Mouse (Mus musculus) urinary bladder, adult 18-20 months (tissue): ENCODE data around the gene Galntl6.

Experiments used
- DNase-seq, 2 experiments: peaks; one replicate each; pipeline ENCODE4 v3.0.0; 2022; ENCODE audit warnings: low spot score in 2 of 2, mixed read lengths in 2 of 2

Galntl6 gene

GRCm38 (mm10) chr8:58912196-58912839 lies at the start of gene Galntl6:
Galntl6 (minus strand) TSS chr8:58912640.
- DNase-seq: no peak

GRCm38 (mm10) chr8:58957195-58957739 lies 44.8 kb upstream of the Galntl6 start:
- no peak for DNase-seq

DNA sequence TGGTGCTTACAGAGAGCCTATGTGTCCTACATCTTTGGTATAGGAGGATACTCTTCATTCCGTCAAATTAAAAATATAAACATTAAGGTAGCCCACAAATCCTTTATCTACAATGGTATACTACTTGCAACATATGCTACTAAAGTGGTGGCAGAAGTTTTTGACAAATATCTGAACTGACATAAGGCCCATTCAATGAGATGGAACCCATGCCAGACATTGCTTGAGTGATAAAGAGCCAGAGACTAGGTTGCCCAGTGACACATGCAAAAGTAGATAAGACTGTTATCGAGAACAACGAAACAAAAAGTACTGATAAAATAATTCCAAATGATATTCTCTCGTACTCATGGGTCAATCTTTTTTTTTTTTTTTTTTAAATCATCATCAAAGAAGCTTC lies 31.3 kb upstream of the Galntl6 start:
- no peak for DNase-seq

DNA sequence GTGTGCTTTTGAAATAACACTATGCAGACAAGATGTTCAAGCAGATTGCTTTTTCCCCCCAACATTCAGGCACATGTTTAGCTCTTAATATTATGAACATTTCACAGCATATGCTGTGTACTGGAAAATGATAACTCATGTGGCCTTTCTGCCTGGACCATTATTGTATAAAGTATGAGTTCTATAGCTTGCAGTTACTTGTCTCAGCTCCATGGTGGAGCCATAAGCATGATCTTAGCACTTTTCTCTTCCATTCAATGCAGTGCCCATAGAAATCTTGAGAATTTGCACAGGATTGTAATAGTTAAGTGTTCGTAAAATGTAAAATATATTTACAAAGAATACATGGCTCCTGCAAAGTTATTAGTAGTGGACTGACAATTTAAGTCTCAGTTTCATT lies 18.6 kb upstream of the Galntl6 start:
- DNase-seq: no peak

GRCm38 (mm10) chr8:58915142-58915541 lies 2.7 kb upstream of the Galntl6 start:
- no peak for DNase-seq

GRCm38 (mm10) chr8:58913640-58913968 lies 1.2 kb upstream of the Galntl6 start:
- no peak for DNase-seq

DNA sequence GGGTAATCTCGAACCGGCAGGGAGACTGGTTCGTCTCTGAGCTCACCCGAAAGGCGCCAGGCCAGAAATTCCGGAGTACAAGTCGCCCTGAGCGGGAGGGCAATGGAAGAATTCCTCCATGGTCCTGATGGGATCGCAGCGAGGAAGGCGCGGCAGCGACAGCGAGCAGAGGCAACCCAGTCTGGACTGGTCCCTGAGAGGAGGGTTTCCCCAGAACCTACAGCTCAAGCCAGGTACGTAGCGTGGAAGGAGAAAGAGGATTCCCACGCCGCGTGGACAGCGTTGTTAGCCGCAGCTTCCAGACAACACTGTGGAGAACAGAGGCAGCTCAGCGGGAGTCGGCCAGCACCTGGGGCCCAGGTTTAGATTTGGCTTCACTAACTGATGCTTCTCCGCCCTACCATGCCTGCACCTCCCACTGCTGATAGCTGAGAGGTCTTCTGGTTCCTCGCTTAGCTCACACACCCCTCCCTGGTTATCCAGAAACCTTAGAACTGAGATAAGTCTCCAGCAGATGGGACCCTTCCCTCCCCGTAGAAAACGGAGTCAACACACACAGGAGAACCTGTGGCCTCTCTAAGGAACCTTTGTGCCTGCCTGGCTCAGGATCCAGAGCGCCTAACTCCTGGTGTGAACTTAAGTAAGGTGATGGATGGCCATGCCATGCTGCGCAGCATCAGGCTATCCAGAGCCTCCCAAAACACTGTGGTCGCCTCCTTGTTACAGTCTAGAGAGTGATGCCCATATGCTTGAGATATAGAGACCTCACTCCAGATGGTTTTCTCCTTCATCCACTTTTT lies 600 bp upstream of the Galntl6 start:
- peak in 1 of 2 experiments; percentile 19 for DNase-seq

- no peak for DNase-seq
These were observed 763 bp downstream of the Galntl6 start, which contains the start of gene BC030500 for GRCm38 (mm10) chr8:58911677-58912076. BC030500 (plus strand) TSS chr8:58911755.

- no peak for DNase-seq
These were observed 8.0 kb downstream of the Galntl6 start for GRCm38 (mm10) chr8:58904465-58904864.

- DNase-seq: no peak
These were observed 16.5 kb downstream of the Galntl6 start for GRCm38 (mm10) chr8:58895960-58896359.

DNA sequence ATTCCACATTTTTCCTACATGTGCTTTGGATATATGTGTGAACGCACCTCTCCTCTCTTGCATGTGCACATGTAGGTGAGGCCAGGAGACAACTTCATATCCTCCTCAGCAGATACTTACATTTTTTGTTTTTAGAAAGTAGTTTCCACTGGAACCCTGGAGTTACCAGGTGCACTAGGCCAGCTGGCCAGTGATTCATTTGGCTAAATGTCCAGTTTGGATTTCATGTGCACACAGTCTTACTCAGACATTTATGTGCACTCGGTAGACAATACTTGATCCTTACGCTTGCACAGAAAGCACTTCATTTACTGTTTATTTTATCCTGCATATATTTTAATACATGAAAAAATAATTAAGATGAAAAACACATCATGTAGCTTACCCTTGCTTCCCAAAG lies 21.8 kb downstream of the Galntl6 start:
- no peak for DNase-seq

GRCm38 (mm10) chr8:58886405-58886804 lies 26.0 kb downstream of the Galntl6 start:
- DNase-seq: no peak

DNA sequence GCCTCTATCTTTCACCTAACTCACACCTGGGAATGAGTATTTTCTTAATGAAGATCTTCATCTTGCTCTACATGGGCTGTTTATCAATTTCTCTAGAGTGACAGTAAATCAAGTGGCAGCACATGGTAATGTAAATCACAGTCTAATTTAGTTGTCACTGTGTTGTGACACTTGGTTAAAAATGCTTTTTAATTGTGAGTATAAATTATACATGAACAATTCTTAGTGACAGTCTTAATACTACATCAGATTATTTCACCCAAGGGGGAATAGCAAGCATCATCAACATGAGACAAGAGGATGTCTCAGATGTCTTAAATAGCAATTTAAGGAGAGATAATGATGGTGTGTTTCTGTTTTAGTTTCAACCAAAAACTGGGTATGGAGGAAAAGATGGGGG lies 88.1 kb downstream of the Galntl6 start:
- DNase-seq: no peak

DNA sequence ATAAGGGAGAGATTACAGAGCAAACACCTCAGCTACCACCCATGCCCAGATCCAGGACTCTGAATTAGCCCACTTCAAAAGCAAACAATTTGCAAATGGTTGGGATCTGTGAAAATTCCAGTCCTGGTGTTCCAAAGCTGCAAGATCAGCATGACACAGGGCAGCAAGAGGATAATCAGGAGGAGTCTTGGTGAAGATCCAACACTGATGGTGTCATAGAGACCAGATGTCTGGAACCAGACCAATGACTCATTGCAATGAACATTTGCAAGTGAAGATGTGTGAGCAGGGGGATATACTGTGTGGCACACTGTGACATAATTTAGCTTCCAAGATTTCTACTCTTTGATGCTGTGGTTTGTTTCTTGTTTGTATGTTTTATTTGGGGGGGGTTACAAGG lies 107.2 kb downstream of the Galntl6 start:
- DNase-seq: no peak

DNA sequence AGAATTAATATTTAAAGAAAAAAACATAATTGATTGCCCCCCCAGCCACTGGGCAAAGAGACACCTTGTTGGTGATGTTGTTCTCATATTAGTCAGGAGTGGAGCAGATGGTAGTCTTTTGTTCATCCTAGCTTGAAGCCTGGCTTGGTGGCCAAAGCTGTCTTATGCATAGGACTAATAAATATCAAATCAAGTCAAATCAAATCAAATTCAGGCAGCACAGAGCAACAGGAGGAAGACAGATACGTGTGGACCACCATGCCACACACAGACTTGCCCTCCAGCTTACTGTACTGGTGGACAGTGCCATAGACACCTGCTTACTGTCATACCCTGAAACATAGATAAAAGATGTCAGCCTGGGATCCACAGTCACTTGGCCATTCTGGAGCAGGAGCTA lies 110.6 kb downstream of the Galntl6 start:
- no peak for DNase-seq

DNA sequence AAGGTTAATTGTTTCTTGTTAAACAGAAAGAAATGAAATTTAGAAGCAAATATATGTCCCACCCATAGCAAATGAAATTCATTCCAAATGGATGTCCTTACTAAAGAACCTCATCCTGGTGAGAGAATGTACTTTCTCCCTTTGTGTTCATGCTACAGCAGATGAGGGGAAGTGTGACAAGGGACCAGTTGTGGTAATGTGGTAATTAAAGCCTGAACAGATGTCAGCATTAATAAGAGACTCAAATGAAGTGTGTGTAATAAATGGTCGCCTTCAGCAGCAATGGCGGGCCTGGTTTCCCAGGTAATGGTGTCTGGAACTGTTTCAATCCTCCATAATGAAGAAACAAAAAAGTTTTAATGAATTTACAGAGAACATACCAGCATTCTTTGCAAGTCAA lies 158.7 kb downstream of the Galntl6 start:
- no peak for DNase-seq

- DNase-seq: no peak
These were observed 174.5 kb downstream of the Galntl6 start for GRCm38 (mm10) chr8:58737963-58738362.

GRCm38 (mm10) chr8:58691761-58692160 lies 220.7 kb downstream of the Galntl6 start:
- DNase-seq: no peak

GRCm38 (mm10) chr8:58677847-58678450 lies 234.5 kb downstream of the Galntl6 start:
- no peak for DNase-seq

DNA sequence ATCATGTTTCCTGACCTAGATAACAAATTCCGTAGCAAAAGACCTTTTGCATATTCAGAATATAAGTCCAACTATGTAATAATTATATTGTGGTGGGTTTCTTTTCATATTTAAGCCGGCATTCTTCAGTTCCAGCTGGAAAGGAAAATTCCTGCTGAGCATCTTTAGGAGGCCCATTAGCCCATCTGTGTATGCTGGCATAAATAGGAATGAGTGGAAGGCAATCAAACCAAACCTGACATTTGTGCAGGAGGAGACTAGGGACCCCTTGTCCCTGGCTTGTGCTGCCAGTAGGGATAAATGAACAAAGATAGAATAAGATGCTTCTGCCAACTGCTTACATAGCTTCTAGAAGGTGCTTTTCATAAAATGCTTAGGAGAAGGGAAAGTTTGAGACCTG lies 243.4 kb downstream of the Galntl6 start:
- DNase-seq: no peak

GRCm38 (mm10) chr8:58660019-58660418 lies 252.4 kb downstream of the Galntl6 start:
- DNase-seq: no peak

DNA sequence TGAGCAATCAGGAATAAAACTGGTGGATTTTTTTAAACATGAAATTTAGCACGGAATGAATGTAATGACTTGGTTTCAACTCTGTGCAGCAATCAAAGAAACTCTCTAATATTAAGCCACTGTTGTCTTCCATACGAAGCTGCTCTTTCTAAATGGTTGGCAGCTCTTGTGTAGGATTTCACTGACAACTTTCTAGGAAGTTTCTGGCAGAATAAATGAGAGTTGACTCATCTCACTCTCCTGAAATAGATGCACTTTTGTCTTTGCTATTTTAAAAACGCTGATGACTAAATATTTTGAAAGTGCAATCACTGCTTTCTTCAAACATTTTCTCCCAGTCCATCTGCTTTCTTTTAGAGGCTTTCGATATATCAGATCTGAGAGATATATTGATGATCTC lies 256.8 kb downstream of the Galntl6 start:
- DNase-seq: no peak

DNA sequence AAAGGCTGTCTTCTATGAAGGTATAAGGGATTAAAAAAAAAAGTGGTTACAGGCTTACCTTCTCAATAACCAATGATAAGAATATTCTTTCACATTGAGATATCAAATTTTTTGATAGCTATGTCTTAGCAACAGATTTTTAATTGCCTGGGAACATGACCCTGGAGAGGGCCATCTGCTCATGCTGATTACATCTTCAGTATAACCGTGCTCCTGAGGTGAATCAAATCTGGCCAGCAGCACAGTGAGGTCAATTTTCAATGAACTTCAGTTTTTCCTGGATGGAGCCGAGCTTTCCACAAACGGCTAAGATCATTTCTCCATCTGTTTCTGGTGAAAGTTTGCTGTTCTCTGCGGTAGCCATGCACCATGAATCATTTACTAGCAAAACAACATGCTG lies 306.0 kb downstream of the Galntl6 start:
- no peak for DNase-seq
